Mouse (Mus musculus) hindbrain, embryonic 14.5 days (tissue): ENCODE results near the gene Ccdc70. TPM values are rescaled to one million over a fixed set of nuclear protein-coding genes. Genes with fewer than 3 reads are reported as not detected.

ENCODE experiments used
- ATAC-seq: fragments of 200-750 bp; cut with Nextera tagmentation; 2 replicates; pipeline ENCODE4 v1.8.0; 2017; ENCODE audit warnings: moderate number of reproducible peaks, mild to moderate bottlenecking, moderate TSS enrichment, moderate library complexity; ENCODE audit not compliant: low FRiP score
- DNase-seq: peaks from one replicate; pipeline ENCODE4 v3.0.0-alpha.2; 2015; ENCODE audit warnings: low spot score
- H3K27ac ChIP-seq: fragments of 300-500 bp; sonication (generic); 2 replicates; pipeline ENCODE4 v1.5.1; 2014; ENCODE audit warnings: mild to moderate bottlenecking, moderate library complexity
- H3K27me3 ChIP-seq: fragments of 300-500 bp; sonication (generic); 2 replicates; pipeline ENCODE4 v1.6.1; 2014; ENCODE audit warnings: mild to moderate bottlenecking, low read length, mixed read lengths; ENCODE audit not compliant: control insufficient read depth, insufficient read depth
- H3K36me3 ChIP-seq: fragments of 300-500 bp; sonication (generic); replicated peaks from 2 replicates; pipeline ENCODE4 v1.6.1; 2014; ENCODE audit not compliant: control insufficient read depth, insufficient read depth
- H3K4me1 ChIP-seq: fragments of 300-500 bp; sonication (generic); replicated peaks from 2 replicates; pipeline ENCODE4 v1.6.1; 2014; ENCODE audit warnings: antibody characterized with exemption, low read length, mixed read lengths; ENCODE audit not compliant: control insufficient read depth, insufficient read depth
- H3K4me2 ChIP-seq: fragments of 300-500 bp; sonication (generic); replicated peaks from 2 replicates; pipeline ENCODE4 v1.6.1; 2014; ENCODE audit warnings: mild to moderate bottlenecking, moderate library complexity
- H3K4me3 ChIP-seq: fragments of 300-500 bp; sonication (generic); replicated peaks from 2 replicates; pipeline ENCODE4 v1.5.1; 2014; ENCODE audit warnings: mild to moderate bottlenecking, low read length
- H3K9ac ChIP-seq: fragments of 300-500 bp; sonication (generic); 2 replicates; pipeline ENCODE4 v1.6.1; 2014
- H3K9me3 ChIP-seq: fragments of 300-500 bp; sonication (generic); 2 replicates; pipeline ENCODE4 v1.6.1; 2016; ENCODE audit warnings: low read length; ENCODE audit not compliant: control insufficient read depth
- WGBS: fragments of 180-500 bp; shearing (Covaris S2); extraction: QIAGEN DNeasy Blood & Tissue Kit; methylation state at CpG from one replicate; pipeline ENCODE4 v1.1.7; 2014; 5-methylcytosine and 5-hydroxymethylcytosine counted together
- polyA plus RNA-seq: library from polyadenylated mRNA; unstranded; fragments of >200 nt; fragmentation: Nextera tagmentation; extraction: Ambion mirVana; gene quantifications from 2 replicates; pipeline ENCODE4 v1.2.1, GENCODE M21; 2014

Gene Ccdc70
- polyA plus RNA-seq, 1 experiment from 2014 or later: not detected

DNA sequence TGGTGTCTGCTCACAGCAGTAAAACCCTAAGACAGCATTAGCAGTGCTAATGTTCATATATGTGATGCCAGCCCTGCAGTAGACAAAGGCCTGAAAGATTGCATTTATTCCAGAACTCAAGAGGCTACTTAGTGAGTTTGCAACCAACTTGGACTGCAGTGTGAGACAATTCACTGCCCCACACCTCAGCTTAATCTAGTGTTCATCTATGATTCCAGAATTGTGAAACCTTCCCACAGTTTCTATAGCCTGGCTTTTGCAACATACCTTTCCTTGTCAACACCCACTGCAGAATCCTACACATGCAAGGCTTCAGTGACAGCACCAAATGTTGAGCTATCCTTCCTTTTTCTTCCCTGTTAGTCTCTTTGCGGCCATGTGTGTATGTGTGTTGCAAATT lies 2.9 kb upstream of the Ccdc70 start:
- WGBS: 74% methylated on average over 1 of the region's 1 CpGs
- no peaks in the 10 kb centered on the region for H3K4me1 ChIP-seq
- ATAC-seq (no peak), DNase-seq (no peak)
- H3K27me3 ChIP-seq: no peaks in the 10 kb centered on the region
- no peak overlapping the region for H3K9ac ChIP-seq
- no peak overlapping the region for H3K4me3 ChIP-seq
- no peak overlapping the region for H3K27ac ChIP-seq
- no peaks in the 10 kb centered on the region for H3K36me3 ChIP-seq
- no peak overlapping the region for H3K4me2 ChIP-seq
- no peaks in the 10 kb centered on the region for H3K9me3 ChIP-seq

DNA sequence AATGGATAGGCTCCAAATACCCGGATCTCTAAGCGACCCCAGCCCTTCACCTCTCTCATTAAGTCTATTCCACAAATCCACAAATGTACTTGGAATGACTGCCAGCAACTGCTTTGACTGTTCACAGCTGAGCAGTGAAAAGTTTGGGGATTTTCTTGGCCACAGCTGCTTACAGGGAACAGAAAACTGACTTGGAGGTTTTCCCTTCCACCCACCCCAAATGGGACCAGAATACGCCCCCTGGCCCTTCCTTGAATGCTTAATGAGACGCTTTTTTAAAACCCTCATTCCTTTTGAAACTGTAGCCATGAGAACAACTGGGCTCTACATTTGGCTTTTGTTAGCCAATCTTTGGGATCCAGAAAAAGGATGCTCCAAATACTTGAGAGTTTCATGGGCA lies 8.6 kb downstream of the Ccdc70 start:
- H3K4me1 ChIP-seq: no peaks in the 10 kb centered on the region
- H3K4me3 ChIP-seq: no peak overlapping the region
- no peak overlapping the region for H3K9ac ChIP-seq
- no peak overlapping the region for H3K4me2 ChIP-seq
- H3K27ac ChIP-seq: no peak overlapping the region
- H3K27me3 ChIP-seq: no peaks in the 10 kb centered on the region
- no peak for DNase-seq
- peak; percentile 59; the same call in 1 of the 2 replicates for ATAC-seq
- H3K36me3 ChIP-seq: no peaks in the 10 kb centered on the region
- WGBS: 56% methylated on average over 4 of the region's 4 CpGs
- H3K9me3 ChIP-seq: no peaks in the 10 kb centered on the region

DNA sequence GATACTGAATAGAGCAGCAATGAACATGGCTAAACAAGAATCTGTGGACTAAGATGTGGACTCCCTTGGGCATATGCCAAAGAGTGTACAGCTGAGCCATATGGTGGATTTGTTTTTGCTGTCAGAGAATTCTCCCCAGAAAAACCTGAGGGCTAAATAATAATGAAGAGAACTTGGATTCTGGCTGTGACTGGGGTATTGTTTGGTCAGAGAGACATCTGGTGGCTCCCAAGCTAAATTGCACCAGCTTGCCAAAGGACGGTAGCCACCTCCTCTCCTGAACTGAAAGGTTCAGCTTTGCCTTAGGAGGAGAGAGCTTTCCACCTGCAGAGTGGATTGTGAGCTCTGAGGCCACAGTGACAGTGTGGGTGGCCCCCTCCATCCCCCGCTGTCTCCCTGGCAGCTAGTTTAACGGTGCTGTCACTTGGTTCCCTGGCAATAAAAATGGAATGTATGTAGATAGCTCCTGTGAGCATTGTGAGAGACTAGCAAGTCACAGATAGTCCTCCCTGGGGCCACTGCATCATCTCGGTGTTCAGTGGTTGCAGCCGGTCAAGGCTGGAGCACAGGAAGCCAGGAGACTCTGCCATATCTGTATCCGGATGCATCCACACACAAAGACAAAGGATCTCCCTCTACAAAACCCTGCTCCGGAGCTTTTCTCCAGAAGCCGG lies 12.2 kb downstream of the Ccdc70 start:
- peak; percentile 59 for DNase-seq
- no peak overlapping the region for H3K4me3 ChIP-seq
- no peak overlapping the region for H3K27ac ChIP-seq
- H3K4me1 ChIP-seq: no peaks in the 10 kb centered on the region
- peak; percentile 79 for ATAC-seq
- H3K4me2 ChIP-seq: no peak overlapping the region
- H3K36me3 ChIP-seq: no peaks in the 10 kb centered on the region
- H3K27me3 ChIP-seq: no peaks in the 10 kb centered on the region
- WGBS: 55% methylated on average over 8 of the region's 8 CpGs
- H3K9me3 ChIP-seq: no peaks in the 10 kb centered on the region
- H3K9ac ChIP-seq: no peak overlapping the region

DNA sequence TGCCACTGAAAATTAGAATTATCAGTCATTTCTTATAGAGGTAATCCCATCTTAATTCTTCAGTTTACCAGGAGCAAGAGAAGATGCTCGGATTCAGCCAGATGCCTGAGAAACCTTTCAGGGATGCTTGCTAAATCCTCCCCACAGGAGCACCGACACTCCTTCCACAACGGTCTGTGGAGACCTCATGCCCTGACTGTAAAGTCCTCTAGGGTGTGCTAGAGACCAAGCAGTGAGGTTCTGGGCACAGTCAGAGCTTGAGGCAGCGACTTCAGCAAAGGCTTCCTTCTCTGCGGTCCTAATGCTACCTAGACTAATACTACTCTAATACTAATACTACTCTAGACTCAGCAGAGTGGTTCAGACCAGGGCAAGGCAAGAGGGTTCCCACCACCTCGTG lies 22.6 kb downstream of the Ccdc70 start:
- Histone ChIP-seq H3K4me2 (no peak overlapping the region), H3K9ac (no peak overlapping the region), H3K27me3 (no peaks in the 10 kb centered on the region), H3K9me3 (no peaks in the 10 kb centered on the region), H3K27ac (no peak overlapping the region), H3K36me3 (no peaks in the 10 kb centered on the region), H3K4me3 (no peak overlapping the region), H3K4me1 (no peaks in the 10 kb centered on the region)
- peak; percentile 81 for ATAC-seq
- WGBS: 25% methylated on average over 6 of the region's 6 CpGs
- peak; percentile 61 for DNase-seq

DNA sequence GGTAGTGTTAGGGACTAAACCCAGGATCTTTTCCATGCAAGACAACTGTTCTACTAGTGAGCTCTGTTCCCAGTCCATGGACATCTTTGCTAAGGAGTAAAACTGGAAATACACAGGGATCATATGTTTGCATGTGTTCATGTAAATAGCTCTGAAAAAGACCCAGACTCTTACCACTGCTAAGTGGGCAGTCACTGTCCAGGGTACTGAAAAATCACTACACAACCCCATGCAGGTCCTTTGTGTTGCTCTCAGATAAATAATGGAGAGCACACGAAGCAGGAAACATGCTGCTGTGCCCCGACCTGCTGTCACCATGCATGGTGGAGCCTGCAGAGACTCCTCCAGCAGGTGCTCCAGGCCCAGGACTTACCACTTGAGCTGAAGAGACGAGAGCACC lies 25.6 kb downstream of the Ccdc70 start:
- H3K4me1 ChIP-seq: no peaks in the 10 kb centered on the region
- DNase-seq: no peak
- no peak overlapping the region for H3K4me2 ChIP-seq
- H3K4me3 ChIP-seq: no peak overlapping the region
- no peaks in the 10 kb centered on the region for H3K27me3 ChIP-seq
- H3K36me3 ChIP-seq: no peaks in the 10 kb centered on the region
- 53% methylated on average over 3 of the region's 3 CpGs for WGBS
- ATAC-seq: no peak
- H3K9me3 ChIP-seq: no peaks in the 10 kb centered on the region
- no peak overlapping the region for H3K9ac ChIP-seq
- no peak overlapping the region for H3K27ac ChIP-seq

DNA sequence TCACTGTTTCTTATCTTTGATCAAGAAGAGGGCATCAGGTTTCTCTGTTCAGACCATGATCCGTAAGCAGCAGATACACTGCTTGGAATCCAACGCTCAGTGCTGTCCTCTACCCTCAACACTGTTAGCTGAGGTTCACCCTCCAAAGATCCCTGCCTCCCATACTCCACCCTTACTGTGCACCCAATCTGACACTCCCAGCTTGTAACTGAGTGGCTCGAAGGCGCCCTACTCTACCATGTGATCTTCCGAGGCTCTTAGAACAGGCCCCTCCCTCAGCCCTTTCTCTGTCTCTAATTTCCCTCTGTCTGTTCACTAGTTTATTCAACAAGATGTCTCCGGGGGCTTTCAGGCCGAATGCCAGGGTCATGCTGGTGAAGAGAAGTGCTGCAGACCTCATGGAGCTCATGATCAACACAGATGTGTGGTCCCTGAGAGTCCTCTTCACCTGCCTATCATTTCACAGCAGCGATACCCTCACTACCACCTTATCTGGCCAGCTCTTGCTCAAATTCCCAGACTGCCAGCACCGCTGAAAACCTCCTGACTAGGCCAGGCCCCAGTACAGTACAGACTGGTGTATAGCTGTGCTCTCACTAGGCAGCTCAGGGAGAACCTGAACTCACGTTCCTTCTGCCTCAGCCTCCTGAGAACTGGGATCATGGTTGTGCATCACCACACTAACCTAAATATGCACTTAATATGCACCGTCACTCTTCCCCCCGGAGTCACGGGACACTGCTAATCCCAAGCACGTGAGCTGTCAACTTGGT lies 35.4 kb downstream of the Ccdc70 start:
- Histone ChIP-seq H3K4me2 (no peak overlapping the region), H3K36me3 (no peaks in the 10 kb centered on the region), H3K9ac (no peak overlapping the region), H3K4me1 (no peaks in the 10 kb centered on the region), H3K27ac (no peak overlapping the region), H3K9me3 (no peaks in the 10 kb centered on the region), H3K27me3 (no peaks in the 10 kb centered on the region), H3K4me3 (no peak overlapping the region)
- 87% methylated on average over 14 of the region's 14 CpGs for WGBS
- ATAC-seq: no peak
- DNase-seq: no peak

DNA sequence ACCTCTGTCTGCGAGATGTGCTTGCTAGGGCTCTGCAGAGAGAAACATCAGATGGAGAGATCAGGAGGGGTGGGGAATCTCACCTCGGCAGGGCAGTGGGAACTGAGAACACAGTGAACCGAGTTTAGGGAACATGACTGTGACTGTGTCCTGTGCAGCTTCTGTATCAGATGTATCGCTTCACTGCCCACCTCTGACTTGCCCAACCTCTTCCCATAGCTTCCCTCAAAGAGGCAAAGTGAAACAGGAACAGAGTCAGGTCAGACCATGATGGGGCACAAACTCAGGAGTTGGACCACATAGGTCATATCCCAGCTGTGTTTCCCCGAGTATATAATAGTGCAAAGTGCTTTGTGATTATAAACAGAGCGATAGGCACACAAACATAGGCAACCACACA lies 36.8 kb downstream of the Ccdc70 start:
- no peak for DNase-seq
- H3K27ac ChIP-seq: no peak overlapping the region
- H3K4me3 ChIP-seq: no peak overlapping the region
- 85% methylated on average over 6 of the region's 6 CpGs for WGBS
- ATAC-seq: no peak
- no peaks in the 10 kb centered on the region for H3K27me3 ChIP-seq
- H3K36me3 ChIP-seq: no peaks in the 10 kb centered on the region
- H3K4me1 ChIP-seq: no peaks in the 10 kb centered on the region
- no peak overlapping the region for H3K4me2 ChIP-seq
- H3K9me3 ChIP-seq: no peaks in the 10 kb centered on the region
- no peak overlapping the region for H3K9ac ChIP-seq

DNA sequence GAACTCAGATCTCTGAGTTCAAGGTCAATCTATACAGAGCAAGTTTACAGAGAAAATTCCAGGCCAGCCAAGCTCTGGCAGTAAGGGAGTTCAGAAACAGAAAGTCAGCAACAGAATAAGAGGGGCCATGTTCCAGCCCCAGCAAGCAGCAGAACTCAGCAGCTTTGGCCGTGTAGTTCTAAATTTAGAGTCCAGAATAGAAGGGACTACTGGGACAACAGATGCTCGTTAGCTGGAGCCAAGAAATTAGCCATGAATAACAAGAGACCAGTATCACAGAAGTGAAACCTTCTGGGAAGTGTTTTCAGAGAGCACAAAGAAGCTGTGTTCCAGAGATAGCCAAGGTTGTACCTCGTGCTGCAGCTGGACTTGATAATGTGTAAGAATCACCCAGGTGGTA lies 39.8 kb downstream of the Ccdc70 start:
- Histone ChIP-seq H3K4me1 (no peaks in the 10 kb centered on the region), H3K27me3 (no peaks in the 10 kb centered on the region), H3K9me3 (no peaks in the 10 kb centered on the region), H3K4me2 (no peak overlapping the region), H3K27ac (no peak overlapping the region), H3K36me3 (no peaks in the 10 kb centered on the region), H3K4me3 (no peak overlapping the region), H3K9ac (no peak overlapping the region)
- 75% methylated on average over 3 of the region's 3 CpGs for WGBS
- no peak for DNase-seq
- ATAC-seq: no peak

DNA sequence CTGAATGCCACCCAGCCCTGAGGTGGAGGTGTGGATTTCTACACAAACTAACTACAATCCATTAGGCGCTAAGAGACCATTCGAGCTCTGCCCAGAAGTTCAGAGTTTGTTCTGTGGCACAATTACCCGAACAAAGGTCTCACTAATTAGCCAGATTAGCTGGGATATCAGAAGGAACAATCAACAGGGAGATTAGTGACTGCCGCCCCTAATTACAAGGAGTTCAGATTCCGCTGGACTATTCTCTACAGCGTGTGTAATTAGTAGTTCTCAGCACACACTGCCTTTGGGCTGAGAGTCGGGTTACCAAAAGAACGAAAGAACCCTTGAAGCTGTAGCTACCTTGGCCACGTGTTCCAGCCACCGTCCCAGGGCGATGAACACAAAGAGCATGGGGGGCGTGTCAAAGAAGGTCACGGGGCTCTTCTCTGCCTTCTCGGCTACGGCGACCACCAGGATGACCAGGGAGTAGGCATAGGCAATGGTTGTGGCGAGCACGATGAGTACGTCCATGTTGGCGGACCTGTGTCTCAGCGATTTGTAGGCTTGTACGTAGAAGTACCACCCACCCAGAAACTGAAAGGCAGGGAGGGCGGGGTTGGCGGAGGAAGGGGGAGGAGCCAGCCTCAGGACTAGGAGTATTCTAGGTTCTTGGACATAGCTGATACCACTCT lies 43.6 kb downstream of the Ccdc70 start:
- DNase-seq: no peak
- Histone ChIP-seq H3K27ac (no peak overlapping the region), H3K9me3 (no peaks in the 10 kb centered on the region), H3K4me2 (no peak overlapping the region), H3K27me3 (no peaks in the 10 kb centered on the region), H3K4me3 (no peak overlapping the region), H3K36me3 (no peaks in the 10 kb centered on the region), H3K4me1 (no peaks in the 10 kb centered on the region), H3K9ac (no peak overlapping the region)
- no peak for ATAC-seq
- 86% methylated on average over 24 of the region's 24 CpGs for WGBS
